Mouse (Mus musculus) left cerebral cortex, postnatal 10 days (tissue): ENCODE data around the gene Haao. TPM values are rescaled to one million over a fixed set of nuclear protein-coding genes. Genes with fewer than 3 reads are reported as not detected.
A peak's percentile ranks its signal among the peaks of the same experiment; 100 is the strongest.

Experiments
- DNase-seq, 2 experiments: peaks; one replicate each; pipeline ENCODE4 v3.0.0; 2021 to 2022; ENCODE audit warnings: low spot score in 2 of 2, mixed read lengths in 1 of 2; ENCODE audit errors: extremely low spot score in 1 of 2
- intact Hi-C: fragments of 180-260 bp; cut with DNase I; formaldehyde crosslinking; loops from one replicate; pipeline ENCODE4 v1.15.1; 2025
- total RNA-seq, 2 experiments: library from RNA; stranded (reverse); gene quantifications; 2 replicates each; pipeline ENCODE4 v1.2.3; 2021

Haao gene
- total RNA-seq, 2 experiments from 2014 or later: not detected

DNA sequence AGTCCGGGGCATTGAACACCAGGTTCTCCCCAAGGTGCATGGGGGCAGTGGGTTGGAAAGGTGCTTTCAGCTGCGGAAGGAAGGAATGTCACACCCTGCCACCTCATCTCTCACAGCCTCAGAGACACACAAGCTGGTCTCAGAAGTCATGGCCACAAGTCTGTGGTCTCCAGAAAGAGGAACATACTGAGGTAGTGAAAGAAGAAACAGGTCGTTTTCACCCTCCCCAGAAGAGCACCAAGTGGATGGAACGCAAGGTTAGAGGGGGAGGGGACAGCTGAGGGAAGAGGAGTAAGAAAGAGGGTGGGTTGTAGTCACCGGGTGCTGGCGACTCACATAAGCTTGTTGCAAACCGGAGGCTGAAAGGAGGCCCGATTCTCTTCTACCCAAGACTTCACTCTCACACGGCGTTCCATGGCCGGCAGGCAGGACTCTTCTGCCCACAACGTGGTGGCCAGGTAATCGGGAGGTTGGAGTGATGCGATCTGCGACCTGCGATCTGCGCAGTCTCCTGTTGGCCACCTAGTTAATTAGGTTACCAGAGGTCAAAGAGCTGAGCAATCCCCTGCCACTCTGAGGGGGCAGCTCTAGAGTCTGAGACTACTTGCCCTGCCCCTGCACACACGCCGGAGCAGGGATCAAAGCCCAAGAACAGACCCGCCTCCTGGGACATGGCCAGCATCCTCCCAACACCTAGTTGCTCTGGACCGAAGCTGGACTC, 1.3 kb downstream of the Haao start:
- DNase-seq: no peak
- intact Hi-C loops: no loop called here

DNA sequence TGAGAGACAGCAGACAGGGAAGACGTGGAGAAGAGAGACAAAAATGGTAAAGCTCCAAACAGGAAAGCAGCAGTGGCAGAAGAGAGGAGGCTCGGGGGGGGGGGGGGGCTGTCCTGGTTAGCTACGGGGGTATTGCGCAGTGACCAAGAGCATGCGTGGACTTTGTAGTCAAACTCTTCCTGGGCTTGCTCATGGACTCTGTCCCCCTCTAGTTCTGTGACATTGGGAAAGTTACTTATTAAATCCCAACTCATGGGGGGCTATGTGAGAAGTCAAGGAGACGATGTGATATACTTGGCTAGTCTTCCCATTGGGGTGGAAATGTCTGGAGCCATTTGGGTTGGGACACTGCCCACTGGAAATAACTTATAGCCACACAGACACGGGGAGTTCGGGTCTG, 2.2 kb downstream of the Haao start:
- intact Hi-C loops: no loop called here
- DNase-seq: no peak

DNA sequence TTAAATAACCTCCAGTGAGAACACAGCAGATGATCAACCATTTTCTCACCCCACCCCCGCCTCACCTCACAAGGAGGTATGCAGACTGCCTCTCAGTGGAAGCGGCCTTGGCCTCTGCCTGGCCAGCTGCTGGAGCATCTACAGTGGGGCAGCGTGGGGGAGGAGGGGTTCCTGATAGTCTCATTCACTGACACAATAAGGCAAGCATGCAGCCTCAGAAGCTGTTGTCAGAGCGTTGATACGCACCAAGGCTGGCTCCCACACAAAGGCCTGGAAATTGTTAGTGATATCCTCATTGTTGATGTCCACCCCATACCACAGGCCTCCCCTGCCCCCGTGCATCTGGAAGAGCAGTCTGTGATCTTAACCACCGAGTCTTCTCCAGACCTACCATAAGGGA, 4.0 kb downstream of the Haao start:
- DNase-seq: no peak
- intact Hi-C loops: no loop called here

DNA sequence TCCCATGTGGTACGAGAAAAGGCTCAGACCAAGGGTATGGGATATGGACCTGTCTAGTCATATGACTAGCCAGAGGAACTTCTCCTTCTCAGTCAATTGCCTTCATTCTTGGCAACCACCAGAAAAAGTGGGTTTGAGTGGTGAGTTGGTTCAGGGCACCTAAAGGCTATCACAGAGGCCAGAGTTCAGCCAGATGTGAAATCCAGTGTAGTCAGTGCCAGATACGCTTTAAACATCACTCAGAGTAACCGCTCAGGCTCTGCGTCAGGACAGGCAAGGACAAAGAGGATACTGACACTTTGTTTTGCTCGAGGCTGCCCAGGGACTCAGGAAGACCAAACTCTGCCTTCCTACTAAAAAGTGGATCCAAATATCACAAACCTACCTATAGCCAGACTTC, 6.8 kb downstream of the Haao start:
- intact Hi-C loops: no loop called here
- DNase-seq: no peak

DNA sequence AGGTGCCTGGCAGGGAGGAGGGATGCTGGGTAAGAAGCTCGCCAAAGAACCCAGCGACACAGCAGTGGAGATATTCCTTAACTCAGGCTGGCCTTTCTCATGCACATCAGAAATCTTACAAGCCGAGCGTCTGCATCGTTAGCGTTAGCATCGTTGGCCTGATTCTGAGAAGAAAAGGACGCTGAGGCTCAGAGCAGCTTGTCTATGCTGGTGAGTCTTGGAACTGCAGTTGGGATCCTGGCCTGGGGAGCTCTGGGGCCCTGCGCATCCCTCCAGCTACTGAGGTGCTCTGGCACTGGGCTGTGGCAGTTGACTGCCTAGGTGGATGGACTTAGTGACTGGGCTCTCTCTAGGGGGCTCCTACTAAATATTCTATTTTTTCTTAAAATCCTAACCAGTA, 8.6 kb downstream of the Haao start:
- DNase-seq: peak in 1 of 2 experiments; percentile 23
- intact Hi-C loops: no loop called here

DNA sequence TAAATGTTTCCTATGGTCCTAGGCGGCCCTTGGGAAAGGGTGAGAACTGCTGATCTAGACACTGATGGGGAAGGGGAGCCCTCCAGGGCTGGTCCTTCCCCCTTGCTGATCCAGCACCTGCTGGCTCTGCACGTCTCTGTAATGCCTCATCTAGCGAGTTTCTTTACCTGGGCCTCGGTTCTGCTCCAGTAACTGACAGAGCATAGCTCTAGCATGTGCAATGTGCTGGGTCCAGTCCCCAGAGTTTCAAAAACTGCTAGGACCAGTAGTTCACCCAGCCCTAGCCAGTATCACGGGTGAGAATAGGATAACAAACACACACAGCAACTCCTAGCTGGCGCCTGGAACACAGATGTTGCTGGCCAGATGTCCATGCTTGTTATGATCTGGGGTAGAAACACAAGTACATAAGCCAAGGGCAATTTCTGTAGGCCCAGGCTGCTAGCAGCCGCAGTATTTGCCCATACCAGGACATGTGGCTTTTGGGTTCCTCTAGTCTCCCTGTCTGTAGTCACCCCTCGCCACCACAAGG, 10.0 kb downstream of the Haao start:
- intact Hi-C loops: no loop called here
- DNase-seq: no peak

DNA sequence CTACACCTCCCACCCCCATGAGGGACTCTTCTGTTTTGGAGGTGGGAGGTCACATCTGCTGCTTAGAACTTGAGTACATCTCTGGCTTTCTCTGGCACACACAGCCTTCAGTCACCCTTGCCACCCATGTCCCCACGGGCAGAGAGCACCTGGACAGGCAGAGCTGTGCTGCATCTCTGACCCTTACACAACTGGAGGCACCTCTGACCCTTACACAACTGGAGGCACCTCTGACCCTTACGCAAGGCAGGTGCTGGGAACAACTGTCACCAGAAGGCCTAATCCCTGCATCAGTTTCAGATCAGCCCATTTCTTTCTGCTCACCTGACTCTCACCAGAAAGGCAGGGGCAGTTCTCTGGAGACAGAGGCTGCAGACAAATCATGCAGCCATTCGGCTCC, 11.7 kb downstream of the Haao start:
- DNase-seq: peak in 1 of 2 experiments; percentile 20
- intact Hi-C loops: no loop called here

DNA sequence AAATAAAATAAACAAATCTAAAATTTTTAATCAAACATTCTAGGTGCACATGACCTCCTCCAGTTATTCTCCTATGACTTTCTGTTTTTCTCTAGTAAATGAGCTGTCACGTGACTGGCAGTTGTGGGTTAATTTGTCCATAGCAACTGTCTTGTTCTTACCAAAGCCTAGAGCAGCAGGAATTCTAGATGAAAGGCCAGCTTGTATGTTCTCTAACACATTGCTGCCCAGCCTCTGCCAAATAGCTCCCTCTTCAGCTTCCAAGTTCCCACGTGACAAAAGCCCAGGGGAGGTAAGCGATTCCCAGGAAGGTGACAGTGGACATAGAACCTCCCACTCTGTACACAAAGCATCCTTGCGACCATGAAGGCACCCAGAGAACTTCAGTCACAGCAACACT, 13.6 kb downstream of the Haao start:
- DNase-seq: no peak
- intact Hi-C loops: no loop called here

DNA sequence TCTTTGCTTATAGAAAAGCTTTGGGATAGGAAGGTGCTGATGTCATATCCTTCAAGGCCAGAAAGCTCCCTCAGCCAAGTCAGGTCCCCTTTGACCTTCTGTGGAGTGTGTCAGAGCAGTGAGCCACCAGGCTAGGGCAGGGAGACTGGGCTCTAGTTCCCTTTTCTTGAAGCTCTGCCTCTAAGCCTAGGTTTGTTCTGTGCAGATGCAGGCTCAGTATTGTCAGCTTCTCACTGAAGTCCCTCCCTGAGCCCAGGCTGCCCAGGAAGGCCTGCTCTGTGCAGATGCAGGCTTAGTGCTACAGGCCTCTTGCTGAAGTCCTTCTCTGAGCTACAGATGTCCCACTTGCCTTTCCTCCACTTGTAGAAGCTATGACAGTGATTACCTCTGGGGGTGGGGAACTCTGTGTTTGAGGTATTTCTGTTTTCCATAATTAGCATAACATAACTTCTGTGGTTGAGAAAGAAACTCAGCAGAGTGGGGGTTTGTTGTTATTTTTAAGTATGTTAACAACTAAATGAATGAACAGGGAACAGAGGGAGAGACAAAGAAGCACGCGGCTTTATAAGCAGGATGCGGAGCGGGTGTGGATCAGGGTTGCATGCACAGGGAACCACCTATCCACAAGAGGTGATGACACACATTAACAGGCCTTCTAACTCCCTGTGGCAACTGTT, 17.0 kb downstream of the Haao start:
- DNase-seq: no peak

DNA sequence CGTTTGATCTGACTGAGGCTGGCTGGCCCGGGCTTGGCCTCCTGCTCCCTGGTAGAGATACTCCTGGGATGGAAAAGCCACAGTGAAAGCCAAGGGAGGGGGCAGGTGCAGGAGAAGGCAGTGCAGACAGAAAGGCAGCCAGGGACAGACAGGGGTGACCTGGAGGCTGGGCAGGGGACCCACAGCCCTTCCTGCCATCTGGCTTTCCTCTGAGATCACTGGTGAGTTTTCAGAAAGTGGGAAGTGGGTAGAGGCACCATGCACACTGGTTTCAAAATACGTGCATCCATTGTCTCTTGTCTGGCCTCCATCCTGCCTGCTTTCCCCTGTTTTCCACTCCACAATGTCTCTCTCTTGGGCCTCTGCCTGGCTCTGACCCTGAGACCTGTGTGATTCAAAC, 18.4 kb downstream of the Haao start:
- no peak for DNase-seq
- intact Hi-C loops: no loop called here

More for the DNA sequence above, 17.0 kb downstream of the Haao start:
- intact Hi-C loops: no loop called here

DNA sequence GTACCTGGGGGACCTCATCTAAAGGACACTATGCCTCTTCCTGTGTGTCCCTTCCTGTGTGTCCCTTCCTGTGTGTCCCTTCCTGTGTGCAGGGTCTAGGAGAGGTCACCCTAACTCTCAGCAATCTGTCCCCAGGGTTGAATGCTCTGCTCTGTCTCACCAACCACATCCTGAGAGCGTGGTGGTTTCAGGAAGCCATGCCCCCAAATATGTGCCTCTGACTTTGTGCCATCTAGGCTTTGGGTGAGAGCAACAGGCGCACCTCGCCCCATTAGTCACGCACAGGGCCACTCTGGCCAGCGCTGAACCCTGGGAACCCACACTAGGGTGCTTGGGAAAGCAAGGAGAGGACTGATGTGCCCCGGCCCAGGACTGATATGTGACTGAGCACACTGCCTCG, 23.9 kb downstream of the Haao start:
- DNase-seq: no peak
- intact Hi-C loops: no loop called here

DNA sequence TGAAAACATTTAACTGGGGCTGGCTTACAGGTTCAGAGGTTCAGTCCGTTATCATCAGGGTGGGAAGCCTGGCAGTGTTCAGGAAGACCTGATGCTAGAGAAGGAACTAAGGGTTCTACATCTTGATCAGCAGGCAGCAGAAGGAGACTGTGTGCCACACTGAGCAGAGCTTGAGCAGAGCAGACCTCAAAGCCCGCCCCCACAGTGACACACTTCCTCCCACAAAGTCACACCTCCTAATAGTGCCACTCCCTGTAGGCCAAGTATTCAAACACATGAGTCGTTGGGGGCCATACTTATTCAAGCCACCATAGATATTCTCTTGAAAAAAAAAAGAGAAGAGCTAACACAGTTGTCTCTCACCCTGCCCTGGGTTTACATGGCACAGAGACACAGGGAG, 25.9 kb downstream of the Haao start:
- peak in 1 of 2 experiments; percentile 22 for DNase-seq
- intact Hi-C loops: no loop called here

DNA sequence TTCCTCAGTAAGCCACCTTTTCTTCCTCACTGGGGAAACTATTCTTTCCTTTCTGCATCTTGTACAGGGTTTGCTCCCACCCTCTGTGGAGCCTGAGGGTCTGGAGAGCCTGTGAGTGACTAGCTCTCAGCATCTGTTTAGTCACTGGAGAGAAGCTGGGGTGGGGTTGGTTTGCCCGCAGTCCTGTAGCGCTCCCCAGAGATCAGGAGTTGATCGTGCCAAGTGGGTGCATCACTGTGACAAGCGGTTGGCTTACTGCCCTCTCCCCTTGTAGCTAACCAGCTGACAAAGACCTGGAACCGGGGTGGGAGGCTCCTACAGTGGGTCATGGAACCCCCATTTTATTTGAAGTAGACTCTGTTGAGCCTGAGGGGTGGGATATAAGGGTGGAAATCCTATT, 27.1 kb downstream of the Haao start:
- peak in 1 of 2 experiments; percentile 35 for DNase-seq
- intact Hi-C loops: no loop called here

DNA sequence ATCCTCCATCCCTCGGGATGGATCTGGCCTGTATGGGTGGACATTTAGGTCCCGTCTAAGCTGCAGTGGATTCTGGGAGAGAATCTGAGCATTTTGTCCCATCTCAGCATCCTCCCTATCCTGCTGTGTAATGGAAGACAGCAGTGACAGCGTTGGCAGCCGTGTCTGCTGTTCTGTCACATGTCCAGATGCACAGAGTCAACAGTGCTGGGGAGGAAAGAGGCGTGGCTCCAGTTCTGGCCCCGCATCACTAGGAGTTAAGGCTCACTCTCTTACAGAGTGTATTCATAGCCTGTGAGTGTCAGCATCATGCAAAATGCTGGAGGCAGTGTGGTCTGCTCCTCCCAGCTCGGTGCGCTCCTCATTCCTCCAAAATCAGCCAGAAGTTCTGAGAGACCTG, 28.3 kb downstream of the Haao start:
- peak in 1 of 2 experiments; percentile 32 for DNase-seq
- intact Hi-C loops: no loop called here

DNA sequence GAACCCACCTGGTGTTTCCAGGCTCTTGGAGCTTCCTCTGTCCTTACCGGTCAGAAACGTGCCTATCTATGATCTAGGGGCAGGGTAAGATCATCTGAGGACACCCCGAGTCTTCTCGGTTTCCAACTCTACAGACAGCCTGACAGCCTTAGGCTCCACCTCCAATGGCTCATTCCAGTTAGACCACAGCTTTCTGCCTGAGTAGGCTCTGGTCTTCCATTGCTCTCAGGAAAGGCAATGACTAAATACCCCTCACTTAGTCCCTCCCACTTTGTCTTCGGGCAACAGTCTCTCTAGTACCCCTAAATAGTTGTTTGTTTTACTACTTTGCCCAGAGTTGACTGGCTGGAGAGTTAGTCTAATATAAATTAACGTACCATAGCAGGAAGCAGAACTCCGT, 30.8 kb downstream of the Haao start:
- DNase-seq: no peak

DNA sequence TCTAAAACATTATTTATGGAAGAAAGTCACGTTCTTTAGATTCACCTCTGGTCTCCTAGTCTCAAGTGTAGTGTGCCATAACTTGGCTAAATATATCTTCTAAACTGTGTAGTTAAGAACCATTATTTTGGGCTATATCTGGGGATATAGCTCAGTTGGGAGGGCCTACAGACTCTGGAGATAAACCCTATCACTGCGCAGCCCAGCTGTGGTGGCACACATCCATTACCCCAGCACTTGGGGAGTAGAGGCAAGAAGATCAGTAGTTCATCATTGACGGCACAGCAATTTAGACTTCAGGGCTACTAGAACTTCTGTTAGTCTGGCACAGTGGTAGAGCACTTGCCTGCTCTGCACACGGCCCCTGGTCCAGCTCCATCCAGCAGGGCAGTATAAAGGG, 34.7 kb downstream of the Haao start:
- intact Hi-C loops: no loop called here
- no peak for DNase-seq

More for the DNA sequence above, 30.8 kb downstream of the Haao start:
- intact Hi-C loops: no loop called here

DNA sequence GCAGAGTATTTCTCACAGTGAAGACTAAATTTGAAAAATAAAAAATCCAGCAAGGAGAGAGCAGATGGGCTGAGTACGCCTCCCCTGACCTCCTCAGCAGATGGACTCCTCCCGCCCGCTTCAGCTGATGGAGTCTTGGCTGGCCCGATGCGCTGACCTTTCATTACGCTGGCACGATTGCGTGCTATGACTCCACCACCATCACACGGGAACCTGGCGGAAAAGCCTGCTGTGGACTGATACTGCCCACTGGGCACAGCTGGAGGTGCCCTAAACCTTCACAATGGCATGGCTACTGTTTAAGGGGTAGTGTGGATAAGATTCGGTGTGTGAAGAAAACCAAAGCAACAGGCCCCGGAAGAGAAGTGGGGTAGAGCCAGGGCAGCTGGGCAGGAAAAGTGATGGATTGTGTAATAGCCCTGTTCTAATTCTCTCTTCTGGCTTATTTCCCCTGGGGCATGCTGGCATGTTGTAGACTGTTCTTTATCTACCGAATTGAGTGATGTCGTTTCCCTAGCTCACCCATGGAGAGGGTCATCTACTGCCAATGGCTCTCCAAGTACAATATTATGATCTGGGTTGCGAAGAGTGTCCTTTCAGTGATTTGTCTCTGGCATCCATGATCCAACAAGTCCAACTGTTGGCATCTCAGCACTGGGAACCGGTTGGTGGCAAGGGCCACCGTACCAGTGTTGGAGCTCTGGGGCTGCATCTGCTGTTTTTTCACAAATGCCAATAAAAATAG, 35.4 kb downstream of the Haao start:
- DNase-seq: no peak
- intact Hi-C loops: no loop called here

DNA sequence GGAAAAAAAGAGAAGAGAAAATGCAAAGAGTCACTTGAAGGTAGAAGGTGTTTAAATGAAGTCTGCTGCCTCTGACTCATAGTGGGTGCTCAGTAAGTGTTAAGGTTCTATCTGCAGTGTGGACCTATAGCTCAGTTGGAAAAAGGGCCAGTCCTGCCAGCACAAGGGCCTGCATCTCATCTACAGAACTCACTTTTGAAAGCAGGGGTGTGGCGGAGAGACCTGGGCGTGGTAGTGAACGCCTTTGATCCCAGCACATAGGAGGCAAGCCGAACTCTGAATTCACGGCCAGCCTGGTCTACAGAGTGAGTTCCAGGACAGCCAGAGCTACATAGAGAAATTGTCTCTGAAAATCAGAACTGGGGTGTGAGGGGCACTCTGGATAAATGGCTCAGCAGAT, 37.5 kb downstream of the Haao start:
- intact Hi-C loops: no loop called here
- no peak for DNase-seq

DNA sequence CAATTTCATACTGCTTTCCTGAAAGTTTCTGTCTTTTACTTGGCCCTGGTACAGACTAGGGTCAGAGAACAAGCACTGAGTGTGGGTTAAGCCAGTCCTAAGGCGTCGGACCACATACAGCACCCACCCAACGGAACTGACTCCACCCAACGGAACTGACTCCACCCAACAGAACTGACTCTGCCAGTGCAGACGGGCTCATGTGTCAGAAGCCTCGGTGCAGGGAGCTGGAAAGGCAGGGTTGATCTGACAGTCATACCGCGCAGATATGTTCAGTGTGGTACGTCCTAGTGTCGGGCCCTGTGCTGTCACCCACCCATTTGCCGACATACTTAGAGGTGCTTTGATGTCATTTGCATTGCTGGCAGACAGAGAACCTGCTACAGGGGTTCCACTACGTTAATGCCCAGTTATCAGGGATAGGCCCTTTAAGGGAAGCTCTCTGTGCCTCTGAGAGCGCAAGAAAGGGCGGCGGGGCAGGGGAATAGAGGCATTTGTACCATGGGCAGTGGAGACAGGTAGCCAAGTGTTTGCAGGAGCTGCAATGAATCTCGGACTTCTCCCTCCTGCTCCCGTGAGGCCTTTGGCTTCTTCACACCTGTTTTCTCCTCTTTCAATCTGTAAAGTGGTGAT, 38.5 kb downstream of the Haao start:
- intact Hi-C loops: no loop called here
- DNase-seq: no peak
